Mouse (Mus musculus): ENCODE data around the gene Abhd2. TPM values are rescaled to one million over a fixed set of nuclear protein-coding genes. Genes with fewer than 3 reads are reported as not detected.
A peak's percentile ranks its signal among the peaks of the same experiment; 100 is the strongest.

The Abhd2 gene
- total RNA-seq, 2 experiments from 2014 or later, result 93.4 to 101 TPM

DNA sequence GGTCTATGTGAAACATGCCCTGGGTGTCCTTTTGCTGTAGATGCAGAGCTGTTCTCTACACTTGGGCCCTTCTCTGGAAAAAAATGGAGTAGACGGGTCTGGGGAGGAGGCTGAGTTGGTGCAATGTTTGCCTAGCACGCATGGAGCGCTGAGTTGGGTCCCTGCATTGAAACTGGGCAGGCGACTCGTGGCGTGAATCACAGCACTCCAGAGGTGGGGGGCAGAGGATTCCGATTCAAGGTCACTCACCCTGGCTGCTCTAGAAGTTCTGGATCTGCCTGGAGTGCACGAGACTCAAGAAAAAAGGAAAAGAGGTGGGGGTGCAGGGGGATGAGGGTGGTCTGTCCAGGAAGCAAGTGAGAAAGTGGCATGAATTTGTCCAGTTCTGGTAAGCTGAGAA lies 14.9 kb downstream of the Abhd2 start:
- DNase-seq (ENCODE audit: low spot score in 2 of 2), result no peak

DNA sequence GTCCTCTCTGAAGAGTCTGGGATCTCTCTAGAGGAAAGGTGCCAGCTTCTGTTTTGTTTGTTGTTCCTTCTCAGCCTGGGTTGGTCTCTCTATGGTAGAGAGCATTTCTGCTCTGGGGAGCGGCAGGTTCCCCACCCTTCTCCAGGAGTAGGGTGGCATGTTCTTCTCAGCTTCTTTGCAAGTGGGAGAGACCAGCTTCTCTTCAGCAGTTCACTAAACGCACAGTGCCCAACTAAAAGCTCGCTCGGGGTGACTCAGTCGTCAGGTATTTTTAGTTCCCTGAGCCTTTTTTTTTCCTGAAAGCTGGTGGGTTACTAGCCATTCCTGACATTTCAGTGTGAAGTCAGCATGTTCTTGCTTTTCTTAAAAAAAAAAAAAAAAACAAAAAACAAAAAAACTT lies 15.4 kb downstream of the Abhd2 start:
- no peak for DNase-seq (ENCODE audit: low spot score in 2 of 2)

DNA sequence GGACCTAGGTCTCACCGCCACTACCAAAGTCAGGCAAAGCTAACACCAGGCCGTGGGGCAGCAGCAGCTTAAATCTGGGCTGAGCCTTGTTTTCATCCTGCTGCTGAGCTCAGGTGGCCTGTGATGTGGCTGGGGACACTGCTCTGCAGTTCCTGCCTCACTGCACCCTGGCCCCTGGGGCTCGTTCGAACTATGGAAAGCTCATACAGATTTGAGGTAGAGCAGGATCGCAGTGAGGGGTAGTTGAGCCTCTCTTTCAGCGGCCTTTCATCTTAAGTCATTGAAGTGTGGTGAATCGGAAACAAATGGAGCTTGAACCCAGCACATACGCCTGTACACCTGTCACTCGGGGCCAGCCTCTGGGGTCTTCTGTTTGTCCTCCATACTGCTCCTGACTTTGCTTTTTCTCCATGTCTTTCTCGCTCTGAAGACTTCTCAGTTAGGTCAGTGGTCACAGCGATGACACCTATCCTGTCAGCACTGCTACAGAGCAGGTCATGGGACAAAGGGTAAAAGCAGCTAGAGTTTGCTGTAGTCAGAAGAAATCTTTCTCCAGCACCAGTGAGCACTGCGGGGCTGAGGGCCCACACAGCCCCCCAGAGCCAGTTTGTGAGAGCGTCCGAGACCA lies 20.7 kb downstream of the Abhd2 start:
- no peak for DNase-seq (ENCODE audit: low spot score in 2 of 2)

DNA sequence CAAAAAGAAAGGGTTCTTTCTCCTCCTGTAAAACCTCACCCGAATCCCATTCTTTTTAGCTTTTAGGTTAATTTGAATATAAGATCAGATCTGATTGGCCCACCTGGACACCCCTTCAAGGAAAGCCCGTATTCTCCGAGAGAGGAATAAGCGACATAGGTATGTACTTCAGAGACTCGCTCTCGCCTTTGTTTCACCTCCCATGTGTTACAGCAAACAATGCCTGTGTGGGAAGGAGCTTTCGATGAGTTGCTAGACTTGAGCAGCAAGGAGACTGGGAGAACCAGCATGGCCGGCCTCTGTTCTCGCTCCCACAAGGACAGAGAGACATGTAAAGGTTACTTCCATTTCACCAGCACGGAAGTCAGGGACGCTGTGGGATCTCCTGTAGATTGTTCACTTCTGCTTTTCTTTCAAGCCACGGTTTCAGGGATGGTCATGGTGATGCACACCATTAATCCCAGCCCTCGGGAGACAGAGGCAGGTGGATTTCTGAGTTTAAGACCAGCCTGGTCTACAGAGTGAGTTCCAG lies 21.5 kb downstream of the Abhd2 start:
- DNase-seq (ENCODE audit: low spot score in 2 of 2), result no peak

DNA sequence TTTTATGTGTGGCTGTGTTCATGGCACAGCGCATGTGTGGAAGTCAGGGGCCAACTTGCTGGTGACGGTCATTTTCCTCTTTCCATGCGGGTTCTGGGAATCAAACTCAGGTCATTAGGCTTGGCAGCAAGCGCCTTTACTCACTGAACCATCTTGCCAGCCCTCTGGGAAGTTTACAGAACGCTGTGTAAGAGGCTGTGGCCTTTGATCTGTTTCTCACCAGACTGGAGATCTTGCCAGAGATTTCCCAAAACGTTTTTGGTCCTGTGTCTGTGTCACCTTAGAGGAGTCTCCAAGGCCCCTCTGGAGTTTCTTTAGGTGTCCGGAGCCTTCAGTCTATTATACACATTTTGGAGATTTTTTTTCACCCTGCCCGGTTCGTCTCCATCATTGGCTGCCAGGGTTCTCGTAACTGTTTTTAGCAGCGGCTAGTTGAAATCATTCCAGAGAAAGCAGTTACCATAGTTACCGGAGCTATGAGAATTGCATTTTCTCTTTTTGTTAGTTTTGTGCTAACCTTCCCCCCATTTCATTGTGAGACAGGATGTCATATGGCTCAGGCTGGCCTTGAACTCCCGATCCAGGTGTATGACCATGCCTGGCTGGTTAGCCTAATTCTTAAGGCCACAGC lies 22.3 kb downstream of the Abhd2 start:
- no peak for DNase-seq (ENCODE audit: low spot score in 2 of 2)

DNA sequence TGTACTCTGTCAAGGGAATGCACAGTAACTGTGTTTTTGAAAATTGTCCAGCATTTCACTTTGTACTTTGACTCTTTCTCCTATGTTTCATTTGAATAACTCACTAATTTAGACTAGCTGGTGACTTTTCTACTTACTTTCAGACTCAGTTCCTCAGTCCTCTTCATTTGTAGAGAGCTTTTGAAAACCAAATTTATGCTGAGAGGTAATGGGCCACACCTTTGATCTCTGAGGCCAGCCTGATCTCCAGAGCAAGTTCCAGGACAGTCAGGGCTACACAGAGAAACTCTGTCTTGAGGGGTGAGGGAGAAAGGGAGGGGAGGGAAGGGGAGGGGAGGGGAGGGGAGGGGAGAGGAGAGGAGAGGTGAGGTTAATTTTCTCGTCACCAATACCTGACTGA lies 25.7 kb downstream of the Abhd2 start:
- DNase-seq (ENCODE audit: low spot score in 2 of 2), result no peak

DNA sequence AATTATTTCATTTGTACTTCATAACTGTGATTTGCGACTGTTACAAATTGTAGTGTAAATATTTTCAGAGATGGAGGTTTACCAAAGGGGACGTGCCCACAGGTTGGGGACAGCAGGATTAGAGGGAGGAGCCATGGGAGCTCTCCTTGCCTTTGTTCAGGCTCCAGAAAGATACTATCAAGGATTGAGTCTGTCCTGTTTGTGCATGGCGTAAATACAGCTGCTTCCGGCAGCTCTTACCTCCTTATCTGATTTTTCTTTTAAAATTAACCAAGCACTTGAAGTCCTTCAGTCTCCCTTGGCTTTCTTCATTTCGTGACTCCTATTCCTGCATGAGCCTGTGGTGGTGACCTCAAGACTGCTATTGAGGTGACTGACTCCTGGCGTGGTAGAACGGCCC lies 26.5 kb downstream of the Abhd2 start:
- DNase-seq (ENCODE audit: low spot score in 2 of 2), result no peak

DNA sequence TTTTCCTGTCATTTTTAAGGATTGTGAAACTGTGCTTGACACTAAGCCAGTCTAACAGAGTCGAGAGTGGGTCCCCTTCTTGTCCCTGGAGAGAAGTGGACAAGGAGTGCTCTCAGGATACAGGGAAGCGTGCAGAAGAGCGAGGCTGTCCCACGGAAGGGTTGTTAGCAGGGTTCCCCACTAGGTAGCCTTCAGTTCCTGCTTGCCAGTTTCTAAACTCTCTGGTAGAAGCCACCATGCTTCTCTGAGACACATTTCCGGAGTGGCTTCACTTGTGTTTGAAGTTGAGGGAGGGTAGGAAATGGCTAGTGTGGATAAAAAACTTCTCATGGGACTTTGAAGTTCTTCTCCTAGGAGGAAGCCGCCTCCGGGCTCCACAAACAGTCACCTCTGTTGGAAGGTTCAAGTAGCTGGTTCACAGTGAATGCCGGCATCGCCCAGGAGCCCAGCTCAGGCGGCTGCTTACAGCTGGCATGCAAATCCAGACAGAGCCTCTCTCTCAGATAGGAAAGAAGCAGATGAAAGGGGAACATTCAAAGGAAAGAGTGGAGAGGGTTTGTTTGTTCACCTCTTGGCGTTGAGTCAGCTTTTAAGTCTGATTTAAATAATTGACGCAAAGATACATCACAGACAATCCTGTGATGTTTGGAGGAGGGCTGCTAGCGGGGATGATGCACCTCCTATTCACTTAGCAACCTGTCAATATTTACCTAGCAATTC lies 27.6 kb downstream of the Abhd2 start:
- DNase-seq (ENCODE audit: low spot score in 2 of 2), result no peak

DNA sequence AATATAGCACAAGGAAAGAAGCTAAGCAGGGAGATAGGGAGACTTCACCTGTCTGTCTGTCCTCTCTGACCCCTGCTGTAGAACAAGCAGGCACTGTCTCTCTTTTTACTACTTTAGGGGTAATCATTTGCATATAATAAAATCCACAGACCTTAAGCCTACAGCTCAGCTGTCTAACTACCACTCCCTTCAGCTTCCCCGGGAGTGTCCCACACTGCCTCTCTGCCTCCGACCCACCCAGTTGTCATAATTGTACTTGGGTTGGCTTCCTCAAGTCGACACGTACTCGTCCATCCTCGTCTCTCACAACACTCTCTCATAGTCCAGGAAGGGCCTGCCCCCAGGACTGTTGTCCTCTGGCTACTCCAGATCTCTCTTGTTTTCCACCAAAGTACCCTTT lies 29.1 kb downstream of the Abhd2 start:
- no peak for DNase-seq (ENCODE audit: low spot score in 2 of 2)

DNA sequence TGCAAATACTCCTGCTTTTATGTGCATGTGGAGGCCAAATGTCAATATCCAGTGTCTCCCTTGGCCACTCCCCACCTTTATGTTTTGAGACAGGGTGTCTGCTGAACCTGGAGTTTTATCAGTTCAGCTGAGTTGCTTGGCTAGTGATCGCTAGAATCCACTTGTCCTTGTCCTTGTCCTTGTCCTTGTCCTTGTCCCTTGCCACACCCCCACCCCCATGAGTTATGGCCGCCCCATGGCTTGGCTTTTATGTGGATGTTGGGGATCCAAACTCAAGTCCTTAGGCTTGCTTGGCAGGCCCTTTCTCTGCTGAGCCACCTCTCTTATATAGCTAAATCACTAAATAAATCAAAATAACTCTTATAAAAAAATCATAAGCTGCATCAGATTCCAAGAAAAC lies 29.6 kb downstream of the Abhd2 start:
- DNase-seq (ENCODE audit: low spot score in 2 of 2), result no peak

DNA sequence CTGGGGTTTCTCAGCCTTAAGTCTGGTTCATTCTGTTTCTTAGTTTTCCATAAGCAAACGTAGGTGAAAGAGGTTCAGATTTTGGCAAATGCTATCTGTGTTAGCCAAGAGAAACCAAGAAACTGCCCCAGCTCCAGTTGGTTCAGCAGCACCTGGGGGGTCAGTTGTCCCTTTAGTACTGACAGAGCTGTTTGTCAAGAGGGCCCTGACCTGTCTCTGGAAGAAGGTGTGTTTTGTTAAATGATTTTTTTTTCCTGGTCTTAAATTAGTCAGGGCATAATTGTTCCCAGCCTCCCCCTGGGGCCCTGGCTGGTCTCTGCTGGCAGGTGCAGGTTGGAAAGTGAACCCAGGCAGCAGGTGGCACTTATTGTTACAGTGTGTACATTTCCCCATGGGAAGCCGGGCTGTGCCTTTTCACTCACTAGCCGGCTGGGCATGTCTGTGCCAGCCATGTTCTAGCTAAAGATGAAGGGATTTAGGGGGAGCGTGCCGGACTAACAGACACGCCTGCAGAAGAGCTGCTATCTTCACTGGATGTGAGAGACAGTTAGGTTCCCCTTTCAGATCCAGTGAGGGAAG lies 30.3 kb downstream of the Abhd2 start:
- DNase-seq (ENCODE audit: low spot score in 2 of 2), result no peak

DNA sequence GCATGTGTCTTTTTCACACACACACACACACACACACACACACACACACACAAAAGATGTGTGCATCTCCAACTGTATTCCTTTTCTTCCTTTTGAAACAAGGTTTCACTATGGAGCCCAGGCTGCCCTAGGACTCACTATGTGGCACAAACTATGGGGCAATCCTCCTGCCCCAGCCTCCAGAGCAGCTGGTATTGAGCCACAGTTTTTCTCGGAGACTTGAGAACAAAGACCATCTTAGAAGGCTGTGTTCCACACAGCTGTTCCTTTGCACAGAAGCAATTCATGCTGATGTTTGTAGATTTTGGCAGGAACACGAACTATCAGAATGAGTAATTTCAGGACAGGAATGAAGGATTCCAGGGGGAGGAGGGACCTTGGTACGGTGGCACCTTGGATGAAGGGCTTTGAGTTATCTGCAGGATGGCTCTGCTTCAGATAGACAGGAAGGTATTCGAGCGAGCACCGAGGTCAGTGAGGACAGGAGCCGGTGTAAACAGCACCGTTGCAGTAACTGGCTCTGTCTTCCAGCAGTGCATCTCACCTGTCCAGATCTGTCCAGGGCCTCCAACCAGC lies 35.5 kb downstream of the Abhd2 start:
- no peak for DNase-seq (ENCODE audit: low spot score in 2 of 2)

DNA sequence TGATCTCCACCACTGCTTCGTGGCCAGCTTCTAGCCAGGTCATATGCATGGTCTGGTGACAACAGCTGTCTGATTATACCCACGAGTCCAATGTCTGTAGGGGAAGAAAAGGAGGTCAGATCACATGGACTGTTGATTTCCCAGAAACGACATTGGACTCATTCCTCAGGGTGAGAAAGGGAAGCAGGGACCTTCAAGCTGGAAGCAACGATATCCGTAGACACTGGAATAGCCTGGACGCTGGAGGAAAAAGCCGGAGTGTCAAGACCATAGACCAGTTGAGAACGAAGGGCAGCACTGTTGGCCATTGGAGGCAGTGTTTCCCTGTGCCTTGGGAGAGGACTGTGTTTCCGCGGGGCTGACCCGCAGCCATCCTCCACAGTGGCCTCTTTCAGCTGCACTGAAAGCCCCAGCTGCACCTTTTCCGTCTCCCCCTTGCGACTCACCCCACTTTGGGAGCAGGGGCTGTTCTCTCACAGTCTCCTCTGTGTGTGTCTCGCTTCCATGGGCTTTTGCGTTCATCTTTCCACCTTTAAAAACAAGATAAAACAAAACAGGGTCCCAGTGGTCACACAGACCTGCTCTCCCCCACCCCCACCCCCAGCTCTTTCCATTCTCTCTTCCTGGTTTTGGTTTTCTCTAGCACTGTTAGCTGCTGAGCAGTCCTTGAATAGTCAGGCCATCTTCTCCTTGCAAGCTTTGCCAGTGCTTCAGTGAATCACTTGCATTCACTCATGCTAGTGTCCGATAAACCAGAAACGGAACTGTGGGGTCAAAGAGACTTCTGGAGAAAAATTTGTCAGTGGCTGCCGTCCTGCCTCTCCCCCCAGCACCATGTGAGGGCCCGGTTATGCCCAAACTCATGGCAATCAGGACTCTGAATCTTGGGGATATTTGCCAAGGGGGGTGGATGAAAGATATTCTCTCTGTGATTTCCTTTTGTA lies 36.5 kb downstream of the Abhd2 start:
- DNase-seq (ENCODE audit: low spot score in 2 of 2), result peak; percentile 43 to 61

DNA sequence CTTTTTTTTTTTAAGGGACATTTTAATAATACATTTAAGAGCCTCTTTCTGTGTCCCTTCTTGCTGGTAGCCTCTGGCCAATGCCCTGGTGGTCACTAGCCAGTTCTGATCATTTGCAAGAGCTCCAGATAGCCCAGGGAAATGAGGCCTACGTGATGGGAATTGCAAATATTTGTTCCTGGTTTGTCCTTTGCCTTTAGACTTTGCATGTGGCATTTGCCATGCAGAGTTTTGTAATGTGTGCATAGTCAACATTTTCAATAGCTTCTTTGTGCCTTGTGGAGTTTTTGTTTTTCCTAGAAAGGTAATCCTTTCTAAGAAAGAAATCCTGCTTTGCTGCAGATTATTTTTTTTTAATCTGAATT lies 37.2 kb downstream of the Abhd2 start:
- DNase-seq (ENCODE audit: low spot score in 2 of 2), result no peak

DNA sequence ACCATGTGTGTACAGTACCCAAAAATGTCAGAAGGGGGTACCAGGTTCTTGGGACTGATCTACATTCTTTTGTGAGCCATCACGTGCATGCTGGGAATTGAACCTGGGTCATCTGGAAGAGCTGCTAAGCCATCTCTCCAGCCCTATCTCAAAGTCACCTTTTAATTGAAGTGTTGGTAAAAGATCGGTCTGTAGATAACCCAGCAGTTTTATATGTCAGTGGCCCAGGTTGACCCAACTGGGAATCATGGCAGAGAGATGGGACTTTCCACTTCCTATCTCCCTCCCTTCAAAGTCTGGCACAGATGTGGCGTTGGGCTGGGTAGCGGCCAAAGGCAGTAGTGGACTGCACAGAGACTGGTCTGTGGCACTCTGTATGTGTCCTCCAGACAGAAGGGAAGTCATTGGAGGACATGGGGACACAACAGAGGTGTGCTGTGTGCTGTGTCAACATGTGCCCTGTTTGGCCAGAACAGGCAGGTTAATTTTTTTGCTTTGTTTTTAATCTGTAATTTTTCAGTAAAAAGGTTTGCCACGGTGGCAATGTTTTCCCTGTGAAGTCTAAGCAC lies 38.5 kb downstream of the Abhd2 start:
- peak in 1 of 2 experiments; percentile 53 for DNase-seq (ENCODE audit: low spot score in 2 of 2)

DNA sequence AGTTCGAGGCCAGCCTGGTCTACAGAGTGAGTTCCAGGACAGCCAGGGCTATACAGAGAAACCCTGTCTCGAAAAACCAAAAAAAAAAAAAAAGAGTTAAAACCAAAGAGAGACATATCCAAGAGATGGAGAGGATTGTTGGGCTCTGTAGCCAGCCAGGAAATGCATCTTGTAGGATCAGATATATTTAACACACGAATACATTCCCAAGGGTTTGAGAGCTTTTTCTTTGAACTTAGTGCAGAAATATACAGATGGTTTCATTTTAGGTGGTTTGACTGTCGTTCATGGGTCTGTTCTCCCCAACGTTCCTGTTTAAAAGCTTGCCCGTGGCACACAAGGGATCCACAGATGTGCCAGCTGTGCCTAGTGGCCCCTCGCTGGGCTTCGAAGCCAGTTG lies 39.2 kb downstream of the Abhd2 start:
- no peak for DNase-seq (ENCODE audit: low spot score in 2 of 2)

DNA sequence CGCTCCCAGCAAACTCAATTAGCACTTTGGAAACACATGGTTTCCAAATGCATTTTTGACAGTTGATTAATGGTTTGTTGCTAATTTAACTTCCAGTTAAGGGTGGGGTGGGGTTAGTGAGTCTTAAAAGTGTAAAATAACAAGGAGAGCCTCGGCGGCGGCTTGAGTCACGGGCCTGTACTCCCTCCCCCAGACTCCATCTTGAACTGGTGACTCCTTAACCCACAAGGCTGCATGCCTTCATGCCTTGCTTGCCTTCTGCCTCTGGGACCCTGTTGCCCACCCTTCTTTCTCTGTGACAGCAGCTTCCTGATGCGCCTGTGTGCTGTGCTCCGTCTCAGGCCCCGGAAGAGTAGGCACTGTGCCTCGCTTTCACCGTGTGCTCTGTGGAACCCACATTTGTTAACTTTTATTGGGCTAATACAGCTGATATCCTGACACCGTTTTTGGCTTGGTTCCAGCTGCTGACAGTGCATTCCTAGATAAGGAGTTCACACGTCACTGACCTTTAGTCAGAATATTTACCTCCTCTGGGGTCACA lies 40.6 kb downstream of the Abhd2 start:
- DNase-seq (ENCODE audit: low spot score in 2 of 2), result no peak

DNA sequence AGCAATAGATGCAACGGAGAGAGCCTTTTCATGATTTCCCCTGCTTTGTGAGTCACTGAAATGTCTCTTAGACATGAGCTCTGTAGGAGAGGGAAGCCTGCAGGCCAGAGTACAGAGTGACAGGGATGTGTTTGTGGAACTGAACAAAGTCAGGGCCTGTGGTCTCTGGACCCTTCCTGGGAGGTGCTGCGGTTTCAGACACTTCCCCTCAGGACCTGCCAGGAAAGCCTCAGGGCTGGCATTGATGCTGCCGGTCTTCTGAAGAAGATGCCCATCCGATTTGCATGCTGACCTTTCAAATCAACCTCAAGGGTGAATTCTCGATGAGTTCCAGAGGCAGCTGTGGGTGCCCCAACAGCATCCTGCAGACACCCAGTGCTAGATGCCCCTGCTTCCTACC lies 41.5 kb downstream of the Abhd2 start:
- DNase-seq (ENCODE audit: low spot score in 2 of 2), result no peak

DNA sequence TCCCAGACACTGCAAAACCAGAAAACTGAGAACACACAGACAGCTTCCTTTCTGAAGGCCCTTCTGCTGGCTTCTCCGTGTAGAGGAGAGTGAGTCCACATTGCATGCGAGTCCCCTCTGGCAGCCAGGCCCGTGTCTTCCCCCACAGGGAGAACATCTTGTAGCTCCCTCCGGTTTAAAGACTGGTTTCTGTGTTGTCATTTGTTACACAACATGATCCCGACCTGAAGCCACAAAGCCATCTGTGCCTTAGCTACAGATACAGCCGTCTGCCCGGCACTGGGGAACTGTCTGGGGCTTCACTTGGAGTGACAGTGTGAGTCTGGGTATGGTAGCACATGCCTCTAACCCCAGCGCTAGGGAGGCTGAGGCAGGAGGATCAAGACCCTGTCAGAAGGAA lies 42.1 kb downstream of the Abhd2 start:
- DNase-seq (ENCODE audit: low spot score in 2 of 2), result no peak

DNA sequence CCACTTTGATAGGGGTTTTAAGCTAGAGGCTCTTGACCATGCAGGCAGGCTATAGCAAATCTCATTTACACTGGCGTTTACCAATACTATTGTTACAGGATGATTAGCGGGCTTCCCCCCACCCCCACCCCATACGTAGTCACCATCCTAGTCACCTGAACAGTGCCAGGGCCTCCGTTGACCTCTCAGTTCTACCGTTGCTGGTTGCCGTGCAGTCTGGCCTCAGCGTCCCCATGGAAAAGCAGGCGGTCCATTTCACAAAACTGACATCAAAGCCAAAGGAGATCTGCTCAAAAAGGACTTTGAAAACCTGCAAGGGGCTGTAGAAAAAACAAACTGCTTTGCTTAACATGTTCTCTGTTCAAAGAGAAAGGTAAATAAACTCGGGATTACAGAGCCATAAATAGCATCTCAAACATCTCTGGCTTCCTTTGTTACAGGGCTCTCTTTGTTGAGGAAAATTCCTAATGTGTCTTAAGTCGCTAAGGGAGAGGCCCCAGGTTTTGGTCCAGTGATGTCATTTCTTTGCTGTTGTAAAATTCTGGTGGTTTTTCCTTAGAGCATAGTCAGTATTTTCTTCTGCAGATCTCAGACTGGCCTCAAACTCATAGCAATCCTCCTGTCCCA lies 43.2 kb downstream of the Abhd2 start:
- no peak for DNase-seq (ENCODE audit: low spot score in 2 of 2)
